Comparison of ENCODE assay signal across 21 mouse cellular contexts in genomic region chr2:141700759-141701452, GRCm38 (mm10).
A peak's percentile ranks its signal among the peaks of the same experiment; 100 is the strongest.
DNase-seq lines count a peak whose midpoint lies in the region; ATAC-seq lines count a peak whose summit lies in the region.
"Had no signal": no experiment of that assay in that cellular context is flagged by ENCODE, and none has a peak within 500 bp of the region (broad histone marks: within the 10 kb centered on the region; RNA-seq: fewer than 3 reads in every experiment).

No protein-coding gene starts in this region.

- 42% methylated on average over 7 of the region's 7 CpGs for WGBS in heart, embryonic 16.5 days

- H3K27ac ChIP-seq in heart, embryonic 16.5 days (ENCODE audit: low read length), result no peak overlapping the region
- H3K27ac ChIP-seq: gastrocnemius, adult 2 months; hindbrain, embryonic 15.5 days; kidney, postnatal 0 days had no signal

- no peaks in the 10 kb centered on the region for H3K36me3 ChIP-seq in heart, embryonic 16.5 days (ENCODE audit: control insufficient read depth, insufficient read depth)
- H3K36me3 ChIP-seq: hindbrain, embryonic 15.5 days had no signal

- DNase-seq in heart, adult 9 months (ENCODE audit: low spot score in 2 of 2), result no peak
- peak; percentile 29 for DNase-seq in layer of hippocampus, adult 9-11 months
- DNase-seq in layer of hippocampus, postnatal 10 days (ENCODE audit: low spot score in 2 of 2), result no peak
- peak; percentile 9 for DNase-seq in urinary bladder, postnatal 14 days (ENCODE audit: low spot score)
- no peak for DNase-seq in urinary bladder, postnatal 25 days (ENCODE audit: low spot score)
- peak; percentile 18 for DNase-seq in yolk sac, embryonic 10.5 days (ENCODE audit: low spot score)
- no peak for DNase-seq in thymus, postnatal 25 days
- DNase-seq: cerebellum, adult 11 months; gastrocnemius, adult 2 months; heart, postnatal 36 days; liver; liver, postnatal 0 days; lung, postnatal 4 days; thymus, postnatal 14 days had no signal

- H3K4me3 ChIP-seq in heart, embryonic 16.5 days (ENCODE audit: low read length), result no peak overlapping the region
- H3K4me3 ChIP-seq: erythroblast, embryonic 14.5 days; gastrocnemius, adult 2 months; hindbrain, embryonic 15.5 days; myocyte had no signal

- no peaks in the 10 kb centered on the region for H3K27me3 ChIP-seq in heart, embryonic 16.5 days (ENCODE audit: control insufficient read depth, insufficient read depth, low read length)
- H3K27me3 ChIP-seq: hindbrain, embryonic 15.5 days had no signal

- peak overlapping the region; percentile 16; the same call in 1 of the 2 replicates for H3K4me2 ChIP-seq in heart, embryonic 16.5 days (ENCODE audit: low read depth, low read length)
- H3K4me2 ChIP-seq: heart, embryonic 11.5 days; hindbrain, embryonic 15.5 days had no signal

- no peak overlapping the region for H3K9ac ChIP-seq in heart, embryonic 16.5 days (ENCODE audit: low read length)
- H3K9ac ChIP-seq: hindbrain, embryonic 15.5 days; liver, postnatal 0 days had no signal

- H3K4me1 ChIP-seq in heart, embryonic 16.5 days (ENCODE audit: control insufficient read depth, insufficient read depth, low read length), result peaks cover 6% of the 10 kb centered on the region

- ATAC-seq in heart, embryonic 16.5 days (replicated peaks; ENCODE audit: extremely low read depth, insufficient read depth, low FRiP score), result no peak
- ATAC-seq: intestine, embryonic 16.5 days; liver, postnatal 0 days had no signal

- H3K9me3 ChIP-seq in heart, embryonic 16.5 days (replicated peaks; ENCODE audit: control insufficient read depth, low read length), result no peaks in the 10 kb centered on the region
- H3K9me3 ChIP-seq: hindbrain, embryonic 15.5 days had no signal

Comparison
In these comparisons a context has a peak if more than half of its experiments do, and no peak if none do; other contexts are left out.
1. DNase-seq: peak in layer of hippocampus, adult 9-11 months (single experiment), urinary bladder, postnatal 14 days (single experiment) and yolk sac, embryonic 10.5 days (single experiment); none in heart, adult 9 months (0 of 2), layer of hippocampus, postnatal 10 days (0 of 2), urinary bladder, postnatal 25 days (single experiment) and thymus, postnatal 25 days (single experiment).